Mouse (Mus musculus) right cerebral cortex, postnatal 14 days (tissue): ENCODE results near the gene Arid5a.

ENCODE experiments used
- DNase-seq: peaks from one replicate; pipeline ENCODE4 v3.0.0; 2022

Gene Arid5a

DNA sequence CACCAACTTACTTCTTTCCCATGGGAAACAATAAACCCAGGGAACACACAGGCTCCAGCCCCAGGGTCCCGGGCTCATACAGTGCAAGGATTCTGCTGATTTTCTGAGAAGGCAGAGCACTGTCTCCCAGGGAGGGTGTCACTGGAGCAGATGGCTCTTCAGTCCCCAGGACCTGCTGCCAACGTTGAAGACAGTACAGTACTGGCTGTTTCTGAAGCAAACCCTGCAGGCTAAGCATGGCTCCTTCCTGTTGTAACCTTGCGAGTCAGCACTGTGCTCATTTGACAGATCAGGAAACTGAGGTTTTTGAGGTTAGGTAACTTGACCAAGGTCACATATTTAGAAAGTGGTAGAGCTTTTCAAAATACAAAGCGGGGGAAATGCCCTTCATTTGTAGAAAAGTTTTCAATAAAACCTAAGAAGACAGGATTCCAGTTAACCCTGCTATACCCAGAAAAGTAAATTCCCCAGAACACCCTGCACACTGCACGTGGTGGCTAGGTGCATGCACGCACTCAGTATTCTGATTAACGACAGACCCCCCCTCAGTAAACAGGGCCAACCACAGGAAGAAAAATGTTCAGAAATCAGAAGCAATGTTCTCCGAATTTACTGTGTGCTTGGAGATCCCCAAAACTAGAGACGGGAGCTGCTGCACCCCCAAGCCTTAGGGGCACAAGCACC, 10.9 kb upstream of the Arid5a start:
- DNase-seq = no peak

- no peak for DNase-seq
Observed at GRCm38 (mm10) chr1:36298107-36298506, 9.4 kb upstream of the Arid5a start.

GRCm38 (mm10) chr1:36299126-36299525, 8.4 kb upstream of the Arid5a start:
- DNase-seq = no peak

DNA sequence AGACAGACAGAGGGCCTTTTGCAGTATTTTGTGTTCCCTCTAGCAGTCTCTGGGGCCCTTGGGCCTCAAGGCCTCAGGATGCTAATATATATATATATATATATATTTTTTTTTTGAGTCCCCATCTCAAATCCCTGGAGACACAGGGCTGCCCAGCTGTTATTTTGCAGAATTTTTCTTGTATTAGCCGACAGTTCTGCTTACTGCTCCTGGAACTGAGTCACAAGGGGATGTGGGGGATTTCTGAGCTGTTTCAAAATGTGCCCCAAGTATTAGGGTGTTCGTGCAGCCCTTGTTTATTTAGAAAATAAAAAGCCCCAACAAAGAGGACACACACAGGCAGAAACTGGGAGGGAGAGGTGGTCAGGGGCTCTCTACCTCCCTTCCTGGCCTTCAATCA, 7.9 kb upstream of the Arid5a start:
- DNase-seq = no peak

DNA sequence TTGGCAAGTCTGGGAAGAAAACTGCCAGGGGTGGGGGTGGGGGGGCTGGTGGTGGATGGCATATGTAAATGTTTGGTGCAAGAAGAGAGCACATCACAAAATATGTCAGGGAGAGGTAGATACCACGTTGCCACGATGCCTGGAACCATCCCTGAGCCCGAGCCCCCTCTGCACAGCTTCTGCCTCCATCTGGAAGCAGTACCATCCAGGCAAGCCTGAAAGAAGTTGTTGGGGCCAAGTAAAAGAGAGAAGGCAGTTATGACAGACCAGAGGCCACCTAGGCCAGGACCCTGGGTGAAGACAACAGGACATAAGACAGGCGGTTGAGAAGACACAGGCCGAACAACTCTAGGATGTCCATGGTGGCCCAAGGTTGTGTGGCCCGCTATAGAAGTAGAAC, 7.0 kb upstream of the Arid5a start:
- DNase-seq = no peak

DNA sequence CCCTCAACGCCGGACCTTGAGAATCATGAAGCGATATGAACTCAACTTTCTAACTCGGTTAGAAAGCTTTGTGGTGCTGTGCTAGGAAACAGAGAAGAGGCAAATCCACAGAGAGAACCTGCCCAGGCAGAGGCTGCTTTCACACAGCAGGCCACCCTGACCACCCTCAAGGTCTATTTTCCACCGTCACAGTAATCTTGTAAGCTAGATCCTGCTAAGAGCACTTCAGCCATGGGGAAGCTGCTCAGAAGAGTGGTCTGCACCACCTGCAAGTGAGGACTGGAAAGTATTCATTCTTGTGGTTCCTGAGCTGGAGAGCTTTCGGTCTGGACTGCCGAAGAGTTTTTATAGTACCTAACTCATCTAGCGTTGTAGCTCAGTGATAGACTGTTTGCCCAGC, 5.3 kb upstream of the Arid5a start:
- no peak for DNase-seq

DNA sequence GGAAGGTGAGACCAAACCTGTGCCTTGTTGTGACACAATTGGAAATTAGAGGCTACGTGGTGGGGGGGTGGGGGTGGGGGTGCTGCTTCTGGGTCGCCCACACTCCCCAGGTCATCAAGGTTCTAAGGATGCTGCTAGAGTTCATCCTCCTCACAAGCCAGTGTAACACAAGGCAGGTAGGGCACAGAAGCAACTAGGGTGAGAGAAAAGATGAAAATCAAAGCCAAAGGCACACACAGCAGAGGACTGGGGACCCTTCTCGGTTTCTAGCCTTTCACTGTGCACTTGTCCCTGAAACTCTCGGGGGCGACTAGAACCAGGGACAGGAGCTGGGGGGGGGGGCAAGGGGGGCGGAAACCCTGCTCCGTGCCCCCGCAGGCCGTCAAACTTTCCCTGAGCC, 4.6 kb upstream of the Arid5a start:
- DNase-seq = no peak

DNA sequence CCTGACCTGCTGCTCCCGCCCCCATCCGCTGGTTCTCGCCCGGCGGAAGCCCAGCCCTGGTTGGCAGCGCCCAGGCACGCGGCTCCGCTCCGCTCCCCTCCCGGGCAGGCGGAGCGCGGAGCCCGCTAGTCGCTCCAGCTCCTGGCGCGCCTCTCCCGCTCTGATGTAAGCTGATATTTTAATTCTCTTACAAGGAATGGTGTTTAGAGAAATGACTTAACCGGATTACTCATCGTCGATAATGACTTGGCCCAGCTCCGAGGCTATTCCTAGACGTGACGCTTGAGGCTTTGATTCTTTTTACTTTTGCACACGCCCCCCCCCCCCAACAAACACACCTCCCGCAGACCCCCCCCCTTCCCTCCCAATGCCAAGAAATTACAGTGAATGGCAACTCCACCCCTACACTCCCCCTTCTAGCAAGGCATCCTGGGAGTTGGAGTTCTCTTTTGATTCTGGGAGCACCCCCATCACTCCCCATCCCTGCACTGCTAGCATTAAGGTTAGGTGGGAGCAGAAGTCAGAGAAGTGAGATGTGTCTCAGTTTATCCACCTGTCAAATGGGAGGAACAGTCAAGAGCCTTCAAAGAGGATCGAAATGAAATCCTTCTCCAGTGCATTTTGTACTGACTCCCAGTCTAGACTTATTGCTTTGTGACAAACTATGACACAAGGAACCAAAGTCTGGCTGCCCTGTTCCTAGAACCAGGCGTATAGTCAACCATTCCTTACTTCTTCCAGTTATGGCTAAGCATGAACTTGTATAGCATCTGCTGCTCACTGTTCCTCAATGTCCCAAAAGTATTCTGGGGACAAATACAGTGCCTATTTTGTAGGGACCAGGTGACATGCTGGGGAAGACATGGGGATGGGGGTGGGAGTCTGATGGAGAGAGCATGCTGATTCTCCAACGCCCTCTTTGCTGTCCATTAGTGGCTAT, 3.9 kb upstream of the Arid5a start:
- DNase-seq = peak; percentile 81

DNA sequence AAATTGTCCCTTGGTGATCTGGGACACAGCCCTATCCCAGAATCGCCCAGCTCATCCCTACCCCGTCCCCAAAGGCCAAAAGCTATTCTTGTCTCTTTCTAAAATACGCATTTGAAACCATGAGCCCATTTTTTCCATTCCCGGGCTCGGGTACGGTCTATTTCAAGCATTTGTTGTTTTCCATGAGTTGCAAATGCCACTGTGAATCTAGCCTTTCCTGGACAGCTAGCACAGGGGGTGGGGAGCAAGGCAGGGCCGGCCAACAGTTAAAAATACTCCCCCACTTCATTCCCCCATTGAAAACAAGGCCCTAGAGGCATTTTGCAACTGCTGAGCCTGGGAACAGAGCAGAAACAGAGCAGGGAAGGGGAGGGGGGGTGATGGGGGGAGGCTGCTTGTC, 2.8 kb upstream of the Arid5a start:
- no peak for DNase-seq

- no peak for DNase-seq
Observed at GRCm38 (mm10) chr1:36306120-36306519, 1.4 kb upstream of the Arid5a start.

DNA sequence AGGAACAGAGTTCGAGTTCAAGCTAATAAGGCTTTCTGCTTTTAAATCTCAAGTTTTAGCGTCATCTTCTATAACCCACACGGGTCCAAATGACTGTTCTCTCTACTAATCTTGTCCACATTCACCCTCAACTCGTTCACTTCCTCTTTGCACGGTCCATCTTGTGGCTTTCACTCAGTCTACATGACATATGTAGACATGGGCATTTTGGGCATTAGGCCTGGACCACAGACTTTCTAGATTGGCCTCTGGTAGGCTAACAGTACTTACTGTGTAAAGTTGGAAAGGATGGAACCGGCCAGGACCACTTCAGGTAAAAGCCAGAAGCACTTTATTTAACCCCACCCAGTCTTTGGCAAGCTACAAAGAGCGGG, 425 bp upstream of the Arid5a start:
- DNase-seq = no peak

- no peak for DNase-seq
Observed at GRCm38 (mm10) chr1:36308451-36308901, 943 bp downstream of the Arid5a start.

GRCm38 (mm10) chr1:36308966-36309475, 1.5 kb downstream of the Arid5a start:
- DNase-seq = no peak

GRCm38 (mm10) chr1:36309498-36309901, 2.0 kb downstream of the Arid5a start:
- DNase-seq = no peak

- DNase-seq = no peak
Observed at GRCm38 (mm10) chr1:36314959-36315775, 7.6 kb downstream of the Arid5a start.

- no peak for DNase-seq
Observed at GRCm38 (mm10) chr1:36315776-36316100, 8.2 kb downstream of the Arid5a start.

DNA sequence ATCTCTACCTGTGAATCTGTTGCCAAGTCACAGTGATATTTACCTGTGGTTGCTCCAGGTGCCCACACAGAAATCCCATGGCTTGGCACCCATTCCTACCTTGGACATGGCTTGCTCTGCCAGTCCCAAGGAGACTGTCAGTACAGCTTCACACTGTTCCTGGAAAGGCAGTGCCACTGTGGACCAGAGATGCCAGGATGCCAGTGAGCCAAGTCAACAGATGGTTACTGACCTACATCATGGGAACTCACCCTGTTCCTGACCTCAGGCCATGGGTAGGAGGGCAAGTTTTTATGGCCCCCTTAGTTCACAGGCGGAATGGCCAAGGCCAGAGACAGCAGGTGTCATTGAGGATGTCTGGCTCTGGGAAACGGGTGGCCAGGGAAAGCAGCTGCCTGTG, 13.6 kb downstream of the Arid5a start:
- no peak for DNase-seq

DNA sequence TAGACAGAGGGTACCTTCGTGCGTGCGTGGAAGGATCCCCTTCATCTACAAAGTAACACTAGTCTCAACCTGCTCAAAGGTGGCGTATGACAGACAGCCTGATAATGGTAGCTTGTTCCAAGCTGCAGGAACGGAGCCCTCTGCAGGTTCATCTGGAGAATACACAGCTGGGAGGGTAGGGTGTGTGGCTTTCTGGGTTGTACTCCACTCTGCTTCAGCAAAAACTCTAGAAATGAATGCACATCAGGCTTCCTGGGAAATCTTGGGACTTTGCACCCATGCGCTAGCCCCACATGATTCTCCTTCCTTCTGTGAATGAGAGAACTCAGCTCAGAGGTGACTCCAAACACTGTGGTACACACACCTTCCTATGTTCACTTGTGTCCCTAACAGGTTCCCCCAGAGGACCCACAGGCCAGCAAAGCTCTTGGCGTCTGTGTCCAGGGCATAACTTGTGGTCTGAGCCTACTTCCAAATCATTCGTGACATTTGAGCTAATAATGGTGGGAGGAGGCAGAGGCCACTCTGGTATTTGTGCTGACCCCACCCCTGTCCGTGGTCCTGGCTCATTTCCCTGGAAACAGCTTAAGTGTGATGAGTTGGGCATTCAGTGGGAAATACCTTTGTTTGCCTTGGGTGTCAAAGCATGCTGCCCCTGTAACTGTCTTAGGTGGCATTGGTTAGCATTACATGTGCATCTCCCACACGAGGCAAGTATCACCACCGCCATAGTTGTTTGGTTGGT, 14.5 kb downstream of the Arid5a start:
- no peak for DNase-seq

DNA sequence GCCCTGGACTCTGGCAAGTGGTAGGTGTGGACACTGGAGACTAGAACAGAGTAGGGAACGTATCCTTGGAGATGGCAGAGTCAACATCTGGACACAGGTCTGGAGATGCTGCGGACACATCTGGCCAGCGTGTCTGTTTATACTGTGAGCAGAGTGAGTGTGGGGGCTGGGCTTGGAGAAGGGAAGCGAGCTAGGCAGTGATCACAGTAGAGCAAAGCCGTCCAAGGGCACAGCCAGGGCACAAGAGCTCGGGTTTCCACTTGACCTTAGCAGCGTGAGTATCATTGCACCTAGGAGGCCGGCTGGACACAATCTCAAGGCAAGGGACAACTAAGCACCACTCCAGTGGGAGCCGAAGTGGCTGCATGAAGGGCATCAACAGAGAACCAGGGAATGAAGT, 15.5 kb downstream of the Arid5a start:
- no peak for DNase-seq

- peak; percentile 25 for DNase-seq
Observed at GRCm38 (mm10) chr1:36323746-36324448, 16.4 kb downstream of the Arid5a start.

GRCm38 (mm10) chr1:36325900-36326321, 18.4 kb downstream of the Arid5a start:
- DNase-seq = no peak

DNA sequence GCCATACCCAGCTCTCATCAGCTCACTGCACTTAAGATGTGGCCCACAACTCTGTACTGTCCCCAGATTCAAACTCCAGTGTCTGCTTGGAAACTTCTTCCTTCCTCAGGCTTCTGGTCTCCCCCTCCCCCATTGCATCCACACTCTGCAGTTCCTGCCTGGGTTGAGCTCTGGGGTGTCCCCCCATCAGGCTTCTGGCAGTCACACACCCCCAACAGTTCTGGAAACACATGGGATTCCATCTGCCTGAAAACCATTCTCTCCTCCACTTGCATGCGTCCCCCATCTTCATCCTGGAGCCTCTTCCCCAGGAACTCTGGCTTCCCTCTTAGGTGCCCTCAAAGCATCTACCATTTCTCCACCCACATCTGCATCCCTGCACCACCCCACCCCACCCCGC, 19.3 kb downstream of the Arid5a start:
- DNase-seq = no peak
